Comparison of ENCODE assay signal across 11 mouse cellular contexts in genomic region chr8:11473072-11473471, GRCm38 (mm10). TPM values are rescaled to one million over a fixed set of nuclear protein-coding genes. Genes with fewer than 3 reads are reported as not detected.
A peak's percentile ranks its signal among the peaks of the same experiment; 100 is the strongest.
DNase-seq lines count a peak whose midpoint lies in the region; ATAC-seq and TF ChIP-seq lines count a peak whose summit lies in the region.
"Had no signal": no experiment of that assay in that cellular context is flagged by ENCODE, and none has a peak within 500 bp of the region (broad histone marks: within the 10 kb centered on the region; RNA-seq: fewer than 3 reads in every experiment).

No protein-coding gene starts in this region.

- no peak for TF ChIP-seq CTCF in small intestine, adult 2 months (IDR thresholded peaks at IDR 0.05; ENCODE audit: extremely low read depth, insufficient read length, insufficient replicate concordance, low read depth, low read length)
- TF ChIP-seq CTCF in cerebellum, adult 2 months (IDR thresholded peaks at IDR 0.05; ENCODE audit: borderline replicate concordance, insufficient read depth, low read depth, low read length), result no peak

- intact Hi-C loops in heart, postnatal 25 days (cut with DNase I), result no loop called here

- H3K4me3 ChIP-seq in liver, embryonic 12.5 days, result no peak overlapping the region
- H3K4me3 ChIP-seq in small intestine, adult 2 months (ENCODE audit: low read depth, low read length), result no peak overlapping the region
- H3K4me3 ChIP-seq in cerebellum, adult 2 months (replicated peaks; ENCODE audit: insufficient read depth, low read depth, low read length), result no peak overlapping the region

- H3K9me3 ChIP-seq in liver, embryonic 12.5 days (replicated peaks), result no peaks in the 10 kb centered on the region

- 35% methylated on average over 4 of the region's 4 CpGs for WGBS in liver, embryonic 12.5 days (ENCODE audit: insufficient replicate concordance)
- 16% methylated on average over 4 of the region's 4 CpGs for WGBS in small intestine, adult 2 months
- 47% methylated on average over 4 of the region's 4 CpGs for WGBS in cerebellum, adult 2 months

- peaks cover 27% of the 10 kb centered on the region for H3K4me1 ChIP-seq in liver, embryonic 12.5 days
- peaks cover 30% of the 10 kb centered on the region for H3K4me1 ChIP-seq in small intestine, adult 2 months (ENCODE audit: control insufficient read depth, insufficient read depth, insufficient read length, low read length)
- H3K4me1 ChIP-seq in cerebellum, adult 2 months (ENCODE audit: control insufficient read depth, insufficient read depth, low read length), result no peaks in the 10 kb centered on the region; the same call in 1 of the 2 replicates

- TF ChIP-seq POLR2A in small intestine, adult 2 months (IDR thresholded peaks at IDR 0.05; ENCODE audit: low read depth, low read length), result no peak
- TF ChIP-seq POLR2A in cerebellum, adult 2 months (IDR thresholded peaks at IDR 0.05; ENCODE audit: borderline replicate concordance, insufficient read depth, low read length), result no peak

- no peak overlapping the region for H3K9ac ChIP-seq in liver, embryonic 12.5 days

- peak; percentile 66 for ATAC-seq in liver, embryonic 12.5 days
- ATAC-seq: hindbrain, postnatal 0 days had no signal

- H3K4me2 ChIP-seq in liver, embryonic 12.5 days, result no peak overlapping the region

- H3K27me3 ChIP-seq in liver, embryonic 12.5 days (replicated peaks), result peaks cover 84% of the 10 kb centered on the region
- H3K27me3 ChIP-seq in small intestine, adult 2 months (ENCODE audit: control insufficient read depth, insufficient read depth, low read length), result no peaks in the 10 kb centered on the region
- no peaks in the 10 kb centered on the region for H3K27me3 ChIP-seq in cerebellum, adult 2 months (ENCODE audit: control insufficient read depth, insufficient read depth, low read length)

- no peaks in the 10 kb centered on the region for H3K36me3 ChIP-seq in liver, embryonic 12.5 days
- H3K36me3 ChIP-seq in small intestine, adult 2 months (ENCODE audit: control insufficient read depth, insufficient read depth, low read length), result peaks cover 2% of the 10 kb centered on the region; the same call in 1 of the 2 replicates

- H3K27ac ChIP-seq in liver, embryonic 12.5 days, result peak overlapping the region; percentile 63
- peak overlapping the region; percentile 87 for H3K27ac ChIP-seq in small intestine, adult 2 months (ENCODE audit: insufficient read depth, low read depth, low read length)
- no peak overlapping the region for H3K27ac ChIP-seq in cerebellum, adult 2 months (ENCODE audit: insufficient read depth, low read length)
- H3K27ac ChIP-seq: hindbrain, postnatal 0 days; macrophage had no signal

- peak; percentile 51 to 67 for DNase-seq in heart, adult 18-20 months
- DNase-seq in heart, postnatal 25 days (ENCODE audit: low spot score), result no peak
- DNase-seq in kidney, adult 18-20 months, result peak; percentile 85
- DNase-seq in testis, postnatal 10 days (ENCODE audit: low spot score), result no peak
- DNase-seq in retina, embryonic 14.5 days (ENCODE audit: low spot score), result no peak
- DNase-seq in cerebellum, adult 2 months, result no peak
- DNase-seq: cerebellum, adult 18-20 months had no signal

RNA-seq across cellular contexts. Expression of gene Rab20, which starts 5.4 kb away (rescaled TPM):
- total RNA-seq in heart, adult 18-20 months (2021), result 10 to 100 TPM; 17.4 to 20.5 TPM
- total RNA-seq in heart, postnatal 25 days (2021), result 10 to 100 TPM; 24.3 to 27.3 TPM
- polyA plus RNA-seq in liver, embryonic 12.5 days (2016; fragmentation: Nextera tagmentation; extraction: Ambion mirVana), result 3.8 and 3.9 TPM in 2 replicates
- 18.6 and 43.3 TPM in 2 replicates for polyA plus RNA-seq in small intestine, adult 2 months (2012; rRNA removed)
- polyA plus RNA-seq in cerebellum, adult 2 months (2012; rRNA removed), result 0.62 and 1.1 TPM in 2 replicates

RNA-seq across cellular contexts. Expression of gene Naxd, which starts 24.2 kb away (rescaled TPM):
- total RNA-seq in heart, adult 18-20 months (2021), result 10 to 100 TPM; 30.1 to 34.4 TPM
- 10 to 100 TPM; 32.7 to 36.8 TPM for total RNA-seq in heart, postnatal 25 days (2021)
- 44.6 and 52.1 TPM in 2 replicates for polyA plus RNA-seq in liver, embryonic 12.5 days (2016; fragmentation: Nextera tagmentation; extraction: Ambion mirVana)
- 64.9 and 81.1 TPM in 2 replicates for polyA plus RNA-seq in small intestine, adult 2 months (2012; rRNA removed)
- 105 and 114 TPM in 2 replicates for polyA plus RNA-seq in cerebellum, adult 2 months (2012; rRNA removed)

Comparison
In these comparisons a context has a peak if more than half of its experiments do, and no peak if none do; other contexts are left out.
1. DNase-seq: peak in heart, adult 18-20 months (2 of 2) and kidney, adult 18-20 months (single experiment); none in heart, postnatal 25 days (single experiment), testis, postnatal 10 days (single experiment), retina, embryonic 14.5 days (single experiment) and cerebellum, adult 2 months (0 of 2).